Mouse (Mus musculus) heart, adult 9 months (tissue): ENCODE data around the gene Kiss1r.
A peak's percentile ranks its signal among the peaks of the same experiment; 100 is the strongest.

Experiments used
- DNase-seq, 2 experiments: peaks; one replicate each; pipeline ENCODE4 v3.0.0; 2022; ENCODE audit warnings: low spot score in 2 of 2

Gene Kiss1r

DNA sequence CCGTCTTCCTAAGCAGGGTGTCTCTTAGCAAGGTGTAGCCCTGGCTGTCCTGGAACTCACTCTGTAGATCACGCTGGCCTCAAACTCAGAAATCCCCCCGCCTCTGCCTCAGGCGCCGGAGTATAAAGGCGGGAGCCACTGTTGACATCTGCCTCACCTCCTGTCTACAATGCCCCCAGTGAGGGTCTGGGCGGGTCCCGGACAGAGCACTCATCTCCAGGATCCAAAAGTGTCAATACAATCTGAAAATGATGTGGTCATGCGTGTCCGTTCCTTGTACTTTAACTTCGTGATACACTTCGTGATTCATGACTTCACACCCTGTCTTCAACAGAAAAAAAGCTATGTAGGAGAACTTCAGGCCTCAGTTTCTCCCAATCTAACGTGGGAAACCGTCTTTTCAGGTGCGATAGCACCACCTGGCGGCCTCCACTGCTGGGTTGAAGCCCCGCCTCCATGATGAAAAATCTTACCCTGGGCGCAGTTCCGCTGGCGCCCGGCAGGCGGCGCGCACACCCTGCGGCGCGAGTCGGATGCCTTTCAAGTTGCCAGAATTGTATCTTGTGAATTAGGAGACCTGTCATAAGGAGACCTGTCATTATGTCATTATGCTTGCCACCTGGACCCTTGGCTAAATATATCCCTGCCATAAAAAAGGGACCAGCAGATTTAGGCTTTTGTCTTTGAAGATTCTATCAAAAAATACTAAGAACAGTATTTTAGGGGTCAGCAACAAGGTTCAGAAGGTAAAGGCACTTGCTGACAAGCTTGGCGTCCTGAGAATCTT lies 8.4 kb downstream of the Kiss1r start:
- peak; percentile 84 to 92 for DNase-seq

DNA sequence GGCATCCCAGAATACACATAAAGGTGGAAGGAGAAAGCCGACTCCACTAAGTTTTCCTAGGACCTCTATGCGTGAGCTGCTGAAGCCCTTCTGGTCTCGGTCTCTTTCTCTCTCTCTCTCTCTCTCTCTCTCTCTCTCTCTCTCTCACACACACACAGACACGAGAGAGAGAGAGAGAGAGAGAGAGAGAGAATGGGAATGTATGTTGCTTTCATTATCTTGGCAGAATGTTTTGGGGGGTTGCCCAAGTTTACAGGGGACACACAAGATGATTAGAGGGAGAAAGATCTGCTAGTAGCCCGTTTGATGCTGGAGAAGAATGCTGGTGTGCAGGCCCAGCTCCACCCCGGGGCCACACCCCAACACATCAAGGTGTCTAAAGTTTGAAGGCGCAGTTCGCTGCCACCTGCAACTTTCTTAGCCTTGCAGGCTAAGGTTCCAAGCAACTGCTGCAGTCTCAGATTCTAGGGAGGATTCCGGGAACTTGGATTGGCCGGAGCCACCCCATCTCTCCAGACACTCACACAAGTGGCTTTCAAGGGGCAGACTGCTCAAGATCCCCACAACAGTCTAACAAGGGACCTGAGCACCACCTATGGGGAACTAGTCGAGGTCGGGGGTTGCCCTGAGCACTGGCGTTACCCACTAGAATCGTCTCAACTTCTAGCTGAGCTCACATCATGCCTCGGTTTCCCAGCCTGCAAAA lies 9.2 kb downstream of the Kiss1r start:
- DNase-seq: no peak

- peak; percentile 89 for DNase-seq
Observed at GRCm38 (mm10) chr10:79926491-79927323, 9.9 kb downstream of the Kiss1r start, which contains the start of gene Arid3a. TSS of gene Arid3a (plus strand) at chr10:79927043.

DNA sequence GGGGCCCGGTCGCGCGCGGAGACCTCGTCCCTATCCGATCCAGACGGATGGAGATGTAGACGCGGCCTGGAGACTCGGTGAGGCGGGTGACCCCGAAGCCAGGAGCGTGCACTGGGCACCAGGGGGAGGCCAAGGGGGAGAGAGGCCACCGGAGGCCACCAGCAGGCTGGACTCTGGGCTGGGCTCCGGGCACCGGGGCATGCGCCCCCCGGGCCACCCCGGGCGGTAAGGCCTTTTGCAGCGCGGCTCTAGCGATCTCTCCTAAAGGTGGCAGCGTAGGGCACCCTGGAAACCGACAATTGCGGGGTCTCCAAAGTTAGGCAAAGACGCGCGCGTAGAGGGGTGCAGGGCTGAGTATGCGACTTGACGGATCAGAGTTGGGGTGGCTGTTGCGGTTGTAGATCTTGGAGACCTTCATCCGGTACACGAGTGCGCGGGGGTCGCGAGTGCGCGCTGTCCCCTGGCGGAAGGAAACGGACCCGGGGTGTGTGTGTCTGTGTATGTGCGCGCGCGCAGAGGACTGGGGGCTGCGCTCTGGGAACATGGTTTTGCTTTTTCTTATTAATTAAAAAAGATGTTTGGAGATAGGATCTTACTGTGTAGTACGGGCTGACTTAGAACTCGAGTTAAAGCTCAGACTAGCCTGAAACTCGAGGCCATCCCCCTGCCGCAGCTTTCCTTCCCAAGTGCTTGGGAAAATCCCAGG lies 10.7 kb downstream of the Kiss1r start:
- peak; percentile 39 to 44 for DNase-seq

- DNase-seq: no peak
Observed at GRCm38 (mm10) chr10:79928030-79928694, 11.4 kb downstream of the Kiss1r start.

GRCm38 (mm10) chr10:79928907-79929701 lies 12.3 kb downstream of the Kiss1r start:
- no peak for DNase-seq

DNA sequence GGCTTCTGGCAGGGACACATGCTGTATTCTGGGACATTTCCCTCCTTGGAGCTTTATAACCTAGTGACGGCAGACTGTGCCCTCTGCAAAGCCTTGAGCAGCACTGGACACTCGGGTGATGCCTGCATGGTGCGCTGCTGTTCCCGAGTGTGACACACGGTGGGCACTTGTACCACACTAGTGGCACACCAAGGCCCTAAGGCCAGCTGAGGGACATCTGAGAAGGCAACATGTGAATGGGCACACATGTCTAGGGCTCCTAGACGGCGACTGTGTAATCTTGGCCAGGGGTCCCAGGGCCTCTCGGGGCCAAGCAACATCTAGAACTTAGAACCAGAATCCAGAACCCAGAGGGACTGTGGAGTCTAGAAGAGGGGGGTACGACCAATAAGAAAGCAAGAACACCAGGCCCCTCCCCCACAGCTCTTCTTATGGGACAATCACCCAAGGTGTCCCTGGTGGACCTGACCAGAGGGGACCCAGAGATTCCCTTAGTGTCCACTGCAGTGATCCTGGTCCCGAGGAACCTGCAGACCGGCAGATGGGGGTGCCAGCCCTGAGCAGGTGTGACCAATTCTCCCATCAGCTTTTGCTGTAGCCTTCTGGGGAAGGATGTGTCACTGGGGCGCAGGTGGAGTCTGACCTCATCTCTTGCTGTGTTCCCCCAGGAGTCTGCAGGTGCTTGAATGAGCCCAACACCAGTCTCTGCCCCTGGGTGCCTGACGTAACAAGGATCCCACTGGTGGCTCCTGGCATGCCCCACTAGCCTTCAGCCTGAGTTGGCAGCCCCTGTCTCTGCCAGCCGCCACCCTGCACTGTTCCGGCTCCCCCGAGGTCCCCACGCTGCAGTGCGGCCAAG lies 13.4 kb downstream of the Kiss1r start:
- no peak for DNase-seq

DNA sequence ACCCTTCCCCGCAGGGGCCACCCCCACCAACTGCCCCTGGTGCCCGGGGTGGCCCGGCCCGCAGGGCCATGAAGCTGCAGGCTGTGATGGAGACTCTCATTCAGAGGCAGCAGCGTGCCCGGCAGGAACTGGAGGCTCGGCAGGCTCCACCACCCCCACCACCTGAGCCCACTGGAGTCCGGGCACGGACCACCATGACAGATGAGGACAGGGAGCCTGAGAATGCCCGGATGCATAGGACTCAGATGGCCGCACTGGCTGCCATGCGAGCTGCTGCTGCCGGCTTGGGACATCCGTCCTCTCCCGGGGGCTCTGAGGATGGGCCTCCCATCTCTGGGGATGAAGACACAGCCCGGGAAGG lies 14.0 kb downstream of the Kiss1r start:
- no peak for DNase-seq

GRCm38 (mm10) chr10:79931797-79932196 lies 15.0 kb downstream of the Kiss1r start:
- DNase-seq: no peak

GRCm38 (mm10) chr10:79932736-79933135 lies 16.0 kb downstream of the Kiss1r start:
- DNase-seq: peak; percentile 77 to 84

DNA sequence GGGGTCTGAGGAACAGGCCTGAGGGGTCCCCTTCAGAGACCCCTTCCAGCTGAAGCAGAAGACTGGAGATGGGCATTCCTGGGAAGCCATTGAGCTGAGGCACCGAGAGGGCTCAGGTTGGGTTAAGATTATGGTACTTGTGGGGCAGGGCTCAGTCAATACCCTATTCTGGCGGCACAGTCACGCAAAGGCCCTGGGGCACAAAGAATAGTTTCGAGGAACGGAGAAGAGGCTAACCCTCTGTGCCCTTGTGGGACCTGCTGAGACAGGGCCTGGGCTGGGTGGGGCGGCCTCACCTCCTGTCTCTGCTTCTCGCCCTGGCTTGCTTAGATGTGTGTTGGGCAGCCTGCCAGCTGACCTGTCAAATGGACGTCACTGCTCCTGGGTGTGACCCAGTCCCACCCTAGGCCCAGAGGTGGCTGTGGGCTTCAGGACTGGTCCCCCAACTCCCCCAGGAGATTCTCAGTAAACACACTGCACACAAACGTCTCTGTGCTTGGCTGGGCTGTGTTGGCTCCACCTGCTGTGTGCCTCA lies 16.4 kb downstream of the Kiss1r start:
- no peak for DNase-seq

DNA sequence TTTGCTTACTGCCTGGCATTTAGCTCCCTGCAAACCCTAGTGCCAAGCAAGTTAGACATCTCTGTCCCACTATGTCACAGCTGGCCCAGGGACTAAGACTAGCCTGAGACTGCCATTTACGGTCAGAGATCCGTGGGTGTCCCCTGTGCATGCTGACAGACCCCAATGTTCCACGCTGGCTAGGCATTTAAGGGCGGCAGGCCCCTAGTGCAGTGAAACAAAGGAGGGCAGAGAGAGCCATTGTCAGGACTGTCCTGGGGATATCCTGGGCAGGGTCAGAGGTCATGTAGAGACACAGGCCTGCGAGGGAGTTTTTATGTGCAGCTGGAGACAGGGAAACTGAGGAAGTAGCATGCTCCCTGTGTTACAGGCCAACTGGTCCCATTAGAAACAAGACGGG lies 17.1 kb downstream of the Kiss1r start:
- DNase-seq: no peak

- DNase-seq: peak; percentile 91 to 94
Observed at GRCm38 (mm10) chr10:79934272-79934721, 17.5 kb downstream of the Kiss1r start.

DNA sequence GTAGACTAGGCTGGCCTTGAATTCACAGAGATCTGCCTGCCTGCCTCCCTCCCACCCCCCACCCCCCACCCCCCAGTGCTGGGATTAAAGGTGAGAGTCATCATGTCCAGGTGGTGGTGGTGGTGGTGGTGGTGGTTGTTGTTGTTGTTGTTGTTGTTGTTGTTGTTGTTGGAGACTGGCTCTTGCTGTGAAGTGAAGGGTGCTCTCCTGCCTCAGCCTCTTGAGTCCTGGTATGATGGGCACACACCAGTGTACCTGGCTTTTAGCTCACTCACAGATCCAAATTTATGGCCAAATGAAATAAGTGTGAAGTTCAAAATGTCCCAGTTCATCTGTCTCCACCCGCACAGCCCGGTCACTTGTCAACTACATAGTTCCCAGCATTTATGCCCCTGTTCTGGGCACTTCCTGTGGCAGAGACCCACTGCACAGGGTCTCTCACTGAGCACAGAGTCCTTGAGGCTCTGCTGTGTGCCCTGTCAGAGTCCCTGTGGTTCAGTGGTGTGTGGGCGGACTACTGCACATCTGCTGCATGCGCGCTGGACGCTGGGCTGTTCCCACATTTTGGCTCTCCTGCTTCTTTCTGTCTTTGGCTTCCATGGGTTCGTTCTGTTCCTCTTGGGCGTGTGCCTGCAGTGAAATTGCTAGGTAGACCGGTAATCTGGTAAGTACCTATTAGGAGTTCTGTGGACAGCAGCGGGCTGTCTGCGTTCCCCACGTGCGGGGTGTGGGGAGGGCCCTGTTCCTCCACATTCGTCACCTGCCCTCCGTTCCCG lies 18.2 kb downstream of the Kiss1r start:
- no peak for DNase-seq

- DNase-seq: no peak
Observed at GRCm38 (mm10) chr10:79936284-79936910, 19.6 kb downstream of the Kiss1r start.

DNA sequence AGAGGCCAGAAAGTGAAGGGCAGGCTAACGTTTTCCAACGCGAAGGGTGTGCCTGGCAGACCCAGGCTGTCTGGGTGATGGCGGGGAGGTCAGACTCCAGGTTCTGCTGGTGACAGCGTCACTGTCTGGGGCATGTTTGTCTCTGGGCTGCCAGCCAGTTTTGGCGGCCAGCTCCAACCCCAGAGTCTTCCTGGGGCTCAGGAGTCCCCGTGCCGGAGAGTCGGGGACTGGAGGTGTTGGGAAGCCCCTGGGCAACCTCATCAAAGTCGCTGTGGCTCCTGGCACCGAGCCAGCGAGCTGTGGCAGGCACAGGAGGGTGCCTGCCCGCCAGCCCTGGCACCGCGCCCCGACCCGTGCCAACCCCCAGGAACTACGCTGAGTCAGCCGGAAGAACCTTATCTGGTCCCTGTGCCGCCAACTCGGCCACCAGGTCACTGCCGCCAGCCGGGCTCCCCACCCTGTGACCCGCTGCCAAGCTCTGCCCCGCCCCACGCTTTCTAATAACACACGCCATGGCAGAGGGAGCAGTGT lies 20.2 kb downstream of the Kiss1r start:
- peak; percentile 78 to 81 for DNase-seq

GRCm38 (mm10) chr10:79937775-79938526 lies 21.2 kb downstream of the Kiss1r start:
- no peak for DNase-seq
